Mouse (Mus musculus): ENCODE measurements around the gene Kcnj1. TPM values are rescaled to one million over a fixed set of nuclear protein-coding genes. Genes with fewer than 3 reads are reported as not detected.

The Kcnj1 gene
- polyA plus RNA-seq, 1 experiment from 2014 or later, result not detected

DNA sequence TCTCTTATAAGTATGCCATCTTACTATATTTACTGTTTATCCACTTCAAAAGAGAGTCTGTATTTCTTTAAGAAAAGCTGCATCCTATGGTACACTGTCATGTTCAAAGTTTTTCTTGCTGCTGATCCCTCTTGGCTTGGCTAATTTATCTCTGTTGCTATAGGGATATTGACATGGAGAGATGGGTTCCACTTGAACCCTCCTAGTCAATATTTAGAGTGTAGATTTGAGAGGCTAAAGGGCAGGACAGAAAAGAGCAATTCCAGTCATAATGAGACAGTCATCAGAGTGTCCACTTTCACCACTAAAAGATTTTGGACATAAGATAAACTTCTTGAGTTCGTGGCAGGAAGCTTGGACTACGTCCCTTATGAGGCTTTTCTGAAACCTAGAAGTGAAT, 27.9 kb downstream of the Kcnj1 start:
- DNase-seq (ENCODE audit: low spot score) (no peak), ATAC-seq (ENCODE audit: low FRiP score, low TSS enrichment) (no peak)
- no peaks in the 10 kb centered on the region for H3K36me3 ChIP-seq (ENCODE audit: control insufficient read depth, insufficient read depth, low read length)
- H3K4me2 ChIP-seq (replicated peaks; ENCODE audit: low read depth), result no peak overlapping the region
- H3K4me1 ChIP-seq (replicated peaks; ENCODE audit: control insufficient read depth, insufficient read depth), result no peaks in the 10 kb centered on the region
- no peaks in the 10 kb centered on the region for H3K27me3 ChIP-seq (ENCODE audit: control insufficient read depth, insufficient read depth, low read length)
- H3K27ac ChIP-seq (replicated peaks), result no peak overlapping the region
- H3K9me3 ChIP-seq (ENCODE audit: control insufficient read depth, low read length), result no peaks in the 10 kb centered on the region
- no peak overlapping the region for H3K9ac ChIP-seq (ENCODE audit: low read length)
- no peak overlapping the region for H3K4me3 ChIP-seq (ENCODE audit: low read depth, low read length)
- no peak for TF ChIP-seq CTCF (IDR thresholded peaks at IDR 0.05; ENCODE audit: low read depth)
- WGBS, result 31% methylated on average over 2 of the region's 2 CpGs

DNA sequence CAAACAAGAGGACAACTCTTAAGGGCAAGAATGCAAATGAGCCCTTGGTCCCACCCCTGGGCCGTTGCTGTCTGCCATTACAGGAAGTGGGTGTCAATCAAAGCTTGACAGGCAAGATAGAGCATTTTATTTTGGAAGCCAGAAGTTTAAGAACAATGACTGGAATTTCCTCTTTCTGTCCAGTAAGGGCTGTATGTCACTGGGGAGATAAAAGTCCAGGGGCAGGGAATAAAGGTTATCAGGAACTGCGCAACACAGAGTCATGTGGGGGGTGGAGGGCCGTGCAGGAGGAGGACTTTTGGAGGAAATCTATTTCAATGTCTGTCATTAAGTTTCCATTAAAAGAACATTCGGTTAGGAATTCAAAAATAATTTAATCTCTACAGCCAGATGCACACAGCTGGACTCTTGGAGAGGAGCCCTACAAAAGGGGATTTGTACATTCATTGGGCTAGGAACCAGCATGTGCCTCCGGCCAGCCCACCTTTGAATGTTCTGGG, 28.4 kb downstream of the Kcnj1 start:
- Histone ChIP-seq H3K4me3 (ENCODE audit: low read depth, low read length) (no peak overlapping the region), H3K9ac (ENCODE audit: low read length) (no peak overlapping the region), H3K27ac (replicated peaks) (no peak overlapping the region), H3K36me3 (ENCODE audit: control insufficient read depth, insufficient read depth, low read length) (no peaks in the 10 kb centered on the region), H3K4me1 (replicated peaks; ENCODE audit: control insufficient read depth, insufficient read depth) (no peaks in the 10 kb centered on the region), H3K27me3 (ENCODE audit: control insufficient read depth, insufficient read depth, low read length) (no peaks in the 10 kb centered on the region), H3K4me2 (replicated peaks; ENCODE audit: low read depth) (no peak overlapping the region), H3K9me3 (ENCODE audit: control insufficient read depth, low read length) (no peaks in the 10 kb centered on the region)
- TF ChIP-seq CTCF (IDR thresholded peaks at IDR 0.05; ENCODE audit: low read depth) (no peak), EP300 (optimal IDR thresholded peaks at IDR 0.05) (no peak)
- no peak for ATAC-seq (ENCODE audit: low FRiP score, low TSS enrichment)
- 20% methylated on average over 5 of the region's 5 CpGs for WGBS
- DNase-seq (ENCODE audit: low spot score), result no peak

DNA sequence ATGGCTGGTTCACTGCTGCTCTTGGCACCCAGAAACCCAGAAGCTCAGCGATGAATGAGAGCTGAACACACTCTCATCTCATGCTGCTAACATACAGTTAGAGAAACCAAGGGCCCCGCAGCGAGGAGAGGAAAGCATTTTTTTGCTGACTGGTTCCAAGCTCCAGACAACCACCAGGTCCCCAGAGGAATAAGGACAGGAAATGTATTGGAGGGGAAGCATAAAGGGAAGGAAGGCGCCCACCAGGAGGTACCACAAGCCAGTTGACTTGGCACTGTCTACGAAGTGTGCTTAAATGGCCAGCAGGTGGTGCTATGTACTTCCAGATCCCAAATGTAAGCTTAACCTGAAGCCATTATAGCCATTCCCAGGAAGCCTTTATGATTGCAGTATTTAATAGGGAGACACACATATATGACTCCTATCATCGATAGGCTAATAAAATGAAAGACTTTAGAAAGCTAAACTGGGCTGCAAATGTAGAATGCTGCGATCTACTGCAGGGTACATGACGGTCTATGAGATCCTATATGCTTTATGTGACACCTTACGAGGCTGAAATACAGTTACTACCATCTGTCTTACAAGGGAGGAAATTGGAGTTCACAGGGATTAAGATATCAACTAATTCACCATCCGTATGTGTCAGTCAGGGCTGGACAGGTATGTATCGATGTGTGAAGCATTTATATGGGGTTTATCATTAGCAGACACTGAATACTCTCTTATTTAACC, 33.1 kb downstream of the Kcnj1 start:
- 40% methylated on average over 11 of the region's 11 CpGs for WGBS
- no peak for ATAC-seq (ENCODE audit: low FRiP score, low TSS enrichment)

DNA sequence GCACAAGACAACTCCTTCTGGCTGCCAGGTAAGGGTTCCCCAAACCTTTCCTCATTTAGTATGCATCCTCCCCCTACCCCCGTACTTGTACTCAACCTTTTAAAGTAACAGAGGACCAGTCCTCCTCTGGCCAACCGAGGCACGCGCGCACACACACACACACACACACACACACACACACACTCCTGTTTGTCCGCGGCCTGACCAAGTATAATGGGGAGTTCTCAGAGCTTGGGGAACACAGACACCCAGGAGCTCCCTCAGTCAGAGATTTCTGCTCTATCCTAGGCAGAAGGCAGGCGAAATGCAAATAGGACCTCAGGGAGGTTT, 36.4 kb downstream of the Kcnj1 start:
- WGBS, result 24% methylated on average over 8 of the region's 8 CpGs
- Histone ChIP-seq H3K9me3 (ENCODE audit: control insufficient read depth, low read length) (no peaks in the 10 kb centered on the region), H3K36me3 (ENCODE audit: control insufficient read depth, insufficient read depth, low read length) (no peaks in the 10 kb centered on the region), H3K4me2 (replicated peaks; ENCODE audit: low read depth) (peak overlapping the region; percentile 85), H3K27me3 (ENCODE audit: control insufficient read depth, insufficient read depth, low read length) (no peaks in the 10 kb centered on the region), H3K4me1 (replicated peaks; ENCODE audit: control insufficient read depth, insufficient read depth) (no peaks in the 10 kb centered on the region), H3K4me3 (ENCODE audit: low read depth, low read length) (peak overlapping the region; percentile 43; the same call in 1 of the 2 replicates), H3K9ac (ENCODE audit: low read length) (peak overlapping the region; percentile 45; the same call in 1 of the 2 replicates), H3K27ac (replicated peaks) (no peak overlapping the region)
- DNase-seq (ENCODE audit: low spot score), result no peak
- ATAC-seq (ENCODE audit: low FRiP score, low TSS enrichment), result no peak
- TF ChIP-seq EP300 (optimal IDR thresholded peaks at IDR 0.05), result no peak
- no peak for TF ChIP-seq CTCF (IDR thresholded peaks at IDR 0.05; ENCODE audit: low read depth)

More for the DNA sequence above, 33.1 kb downstream of the Kcnj1 start:
- peak; percentile 42 for DNase-seq (ENCODE audit: low spot score)
- no peaks in the 10 kb centered on the region for H3K27me3 ChIP-seq (ENCODE audit: control insufficient read depth, insufficient read depth, low read length)
- peak; percentile 92 for TF ChIP-seq CTCF (IDR thresholded peaks at IDR 0.05; ENCODE audit: low read depth)
- TF ChIP-seq EP300 (optimal IDR thresholded peaks at IDR 0.05), result no peak
- H3K9ac ChIP-seq (ENCODE audit: low read length), result no peak overlapping the region
- no peaks in the 10 kb centered on the region for H3K9me3 ChIP-seq (ENCODE audit: control insufficient read depth, low read length)
- H3K27ac ChIP-seq (replicated peaks), result no peak overlapping the region
- no peaks in the 10 kb centered on the region for H3K4me1 ChIP-seq (replicated peaks; ENCODE audit: control insufficient read depth, insufficient read depth)
- H3K36me3 ChIP-seq (ENCODE audit: control insufficient read depth, insufficient read depth, low read length), result no peaks in the 10 kb centered on the region
- no peak overlapping the region for H3K4me2 ChIP-seq (replicated peaks; ENCODE audit: low read depth)
- H3K4me3 ChIP-seq (ENCODE audit: low read depth, low read length), result no peak overlapping the region

DNA sequence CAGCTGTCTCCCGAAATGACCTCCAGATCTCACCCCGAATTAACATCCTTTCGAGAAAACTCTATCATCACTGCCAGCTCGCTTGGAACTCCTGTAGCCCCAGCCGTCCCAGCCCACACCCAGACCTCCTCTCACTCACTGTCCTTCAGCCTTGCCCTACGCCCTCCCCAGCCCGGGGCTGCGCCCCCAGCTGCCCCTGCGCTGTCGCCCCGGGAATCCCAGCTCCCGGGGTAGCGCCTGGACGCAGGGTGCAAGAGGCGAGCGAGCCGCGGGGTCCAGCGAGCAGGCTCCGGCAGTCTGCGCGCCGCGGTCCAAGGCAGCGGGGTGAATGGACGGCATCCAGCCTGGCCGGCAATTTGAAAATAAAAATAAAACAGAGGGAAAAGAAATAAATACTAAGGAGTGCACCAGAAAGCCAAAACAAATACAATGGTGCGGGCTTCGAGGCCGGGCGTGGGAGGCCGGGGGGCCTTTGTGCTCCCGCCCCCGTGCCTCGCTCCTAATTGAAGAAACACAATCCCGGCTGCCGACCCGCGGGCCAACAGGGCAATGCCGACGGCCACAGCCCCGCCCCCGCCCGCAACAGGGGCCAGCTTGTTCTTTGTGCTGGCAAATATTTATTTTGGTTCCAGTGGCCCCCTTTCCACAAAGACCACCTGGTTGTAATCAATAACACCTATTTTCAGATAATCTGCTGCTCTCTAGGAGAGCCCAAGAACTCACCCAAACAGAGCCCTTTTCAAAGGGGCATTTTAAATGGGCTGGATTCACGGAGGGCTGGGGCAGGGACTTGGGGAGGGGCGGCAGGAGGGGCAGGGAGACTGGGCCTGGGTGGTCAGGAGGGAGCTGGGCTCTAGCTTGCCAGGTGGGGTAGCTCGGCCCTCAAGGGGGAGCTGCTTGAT, 37.0 kb downstream of the Kcnj1 start:
- 8% methylated on average over 47 of the region's 47 CpGs for WGBS
- H3K9me3 ChIP-seq (ENCODE audit: control insufficient read depth, low read length), result no peaks in the 10 kb centered on the region
- no peaks in the 10 kb centered on the region for H3K36me3 ChIP-seq (ENCODE audit: control insufficient read depth, insufficient read depth, low read length)
- TF ChIP-seq EP300 (optimal IDR thresholded peaks at IDR 0.05) (no peak), CTCF (IDR thresholded peaks at IDR 0.05; ENCODE audit: low read depth) (no peak)
- H3K4me1 ChIP-seq (replicated peaks; ENCODE audit: control insufficient read depth, insufficient read depth), result no peaks in the 10 kb centered on the region
- peak overlapping the region; percentile 45; the same call in 1 of the 2 replicates for H3K9ac ChIP-seq (ENCODE audit: low read length)
- peak overlapping the region; percentile 85 for H3K4me2 ChIP-seq (replicated peaks; ENCODE audit: low read depth)
- peak; percentile 22 for DNase-seq (ENCODE audit: low spot score)
- H3K27me3 ChIP-seq (ENCODE audit: control insufficient read depth, insufficient read depth, low read length), result no peaks in the 10 kb centered on the region
- peak overlapping the region; percentile 43 for H3K4me3 ChIP-seq (ENCODE audit: low read depth, low read length)
- ATAC-seq (ENCODE audit: low FRiP score, low TSS enrichment), result no peak
- H3K27ac ChIP-seq (replicated peaks), result no peak overlapping the region

Data from stomach, postnatal 0 days (tissue).